9 mouse cellular contexts compared by ENCODE assay signal in the genomic region with DNA sequence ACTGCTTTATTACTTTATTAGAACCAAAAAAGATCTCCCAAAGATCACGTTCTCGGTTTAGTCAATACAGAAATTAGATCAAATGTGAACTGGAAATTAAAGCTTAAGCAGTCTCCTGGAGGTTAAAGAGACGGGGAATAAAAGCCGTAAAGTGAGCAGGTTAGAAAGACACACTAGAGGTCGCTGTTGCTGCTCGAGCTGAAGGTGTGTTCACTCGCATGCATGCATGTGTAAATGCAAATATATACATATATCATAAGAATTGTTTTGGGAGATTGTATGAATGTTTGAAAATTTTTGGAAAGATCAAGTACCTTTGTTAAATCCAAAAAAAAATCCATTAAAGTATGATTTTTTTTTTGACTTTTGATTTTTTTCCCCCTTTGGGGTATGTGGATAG.
DNase-seq lines count a peak whose midpoint lies in the region; ATAC-seq and TF ChIP-seq lines count a peak whose summit lies in the region.
"Had no signal": no experiment of that assay in that cellular context is flagged by ENCODE, and none has a peak within 500 bp of the region (broad histone marks: within the 10 kb centered on the region; RNA-seq: fewer than 3 reads in every experiment).

No protein-coding gene starts in this region.

- no peak for TF ChIP-seq POLR2A in MEL (IDR thresholded peaks at IDR 0.05; ENCODE audit: control insufficient read depth in 1 of 2, insufficient read depth in 1 of 2, low read depth in 1 of 2, low read length in 2 of 2, poor library complexity in 1 of 2)

- H3K9me3 ChIP-seq in MEL (replicated peaks; ENCODE audit: insufficient read depth, low read length) = no peaks in the 10 kb centered on the region
- no peaks in the 10 kb centered on the region for H3K9me3 ChIP-seq in forebrain, embryonic 15.5 days
- H3K9me3 ChIP-seq: stomach, embryonic 15.5 days had no signal

- peak; percentile 86 for TF ChIP-seq RAD21 in MEL (IDR thresholded peaks at IDR 0.05; ENCODE audit: low read depth, low read length)

- no peak overlapping the region for H3K4me3 ChIP-seq in layer of hippocampus, adult 2 months
- H3K4me3 ChIP-seq in MEL (ENCODE audit: control insufficient read depth in 1 of 2, insufficient read depth in 1 of 2, low read depth in 2 of 2, low read length in 2 of 2) = no peak overlapping the region
- no peak overlapping the region for H3K4me3 ChIP-seq in forebrain, embryonic 15.5 days
- H3K4me3 ChIP-seq: stomach, embryonic 15.5 days had no signal

- DNase-seq in layer of hippocampus, adult 2 months (ENCODE audit: low spot score in 2 of 2) = peak; percentile 2 to 27
- DNase-seq in layer of hippocampus, postnatal 36 days = no peak
- peak; percentile 78 for DNase-seq in MEL (ENCODE audit: low read depth, low spot score)
- DNase-seq in c-Kit-positive CD71-negative TER-119-negative erythroid progenitor cells, embryonic 14.5 days (ENCODE audit: low read depth) = peak; percentile 24
- DNase-seq in mesoderm, embryonic 11.5 days (ENCODE audit: low read depth, low spot score) = peak; percentile 52
- no peak for DNase-seq in frontal cortex, postnatal 14 days (ENCODE audit: low spot score in 2 of 2)

- peak; percentile 79 for TF ChIP-seq CTCF in layer of hippocampus, adult 2 months (conservative IDR thresholded peaks at IDR 0.05)
- peak; percentile 62 to 82 (median 81) for TF ChIP-seq CTCF in MEL (IDR thresholded peaks at IDR 0.05 in 2 of 3, conservative IDR thresholded peaks at IDR 0.05 in 1 of 3; ENCODE audit: control insufficient read depth in 1 of 3, insufficient read depth in 1 of 3, low read depth in 2 of 3, low read length in 3 of 3, poor library complexity in 1 of 3, severe bottlenecking in 1 of 3)

- ATAC-seq in forebrain, embryonic 15.5 days (replicated peaks) = peak; percentile 70; the same call in 1 of the 2 replicates
- ATAC-seq in inflammation-experienced regulatory T-cells, adult 6 months = no peak

- WGBS in forebrain, embryonic 15.5 days = 44% methylated on average over 7 of the region's 7 CpGs

- no peak overlapping the region for H3K27ac ChIP-seq in layer of hippocampus, adult 2 months
- no peak overlapping the region for H3K27ac ChIP-seq in MEL (ENCODE audit: control insufficient read depth, low read depth, low read length)
- no peak overlapping the region for H3K27ac ChIP-seq in forebrain, embryonic 15.5 days (replicated peaks)
- H3K27ac ChIP-seq: stomach, embryonic 15.5 days had no signal

- TF ChIP-seq EP300 in MEL (IDR thresholded peaks at IDR 0.05; ENCODE audit: low read depth in 1 of 2, low read length in 2 of 2) = no peak

- no peaks in the 10 kb centered on the region for H3K36me3 ChIP-seq in MEL (ENCODE audit: control insufficient read depth in 1 of 2, insufficient read depth in 2 of 2, low read length in 2 of 2)
- no peaks in the 10 kb centered on the region for H3K36me3 ChIP-seq in forebrain, embryonic 15.5 days
- H3K36me3 ChIP-seq: stomach, embryonic 15.5 days had no signal

- H3K27me3 ChIP-seq in MEL (ENCODE audit: control insufficient read depth in 1 of 2, insufficient read depth in 2 of 2, low read length in 2 of 2) = no peaks in the 10 kb centered on the region
- H3K27me3 ChIP-seq in forebrain, embryonic 15.5 days = no peaks in the 10 kb centered on the region
- H3K27me3 ChIP-seq: stomach, embryonic 15.5 days had no signal

- no peak overlapping the region for H3K9ac ChIP-seq in MEL (ENCODE audit: control insufficient read depth, low read depth, low read length, poor library complexity, severe bottlenecking)
- H3K9ac ChIP-seq in forebrain, embryonic 15.5 days (replicated peaks) = no peak overlapping the region
- H3K9ac ChIP-seq: stomach, embryonic 15.5 days had no signal

- no peaks in the 10 kb centered on the region for H3K4me1 ChIP-seq in MEL (ENCODE audit: control insufficient read depth in 1 of 2, insufficient read depth in 2 of 2, low read length in 2 of 2)
- no peaks in the 10 kb centered on the region for H3K4me1 ChIP-seq in forebrain, embryonic 15.5 days

- H3K79me2 ChIP-seq in MEL (ENCODE audit: control insufficient read depth, insufficient read depth, low read length, poor library complexity) = no peaks in the 10 kb centered on the region

- no peak overlapping the region for H3K4me2 ChIP-seq in forebrain, embryonic 15.5 days (replicated peaks)
- H3K4me2 ChIP-seq: stomach, embryonic 15.5 days had no signal

TF ChIP-seq in MEL, 35 proteins besides CTCF, POLR2A, EP300 and RAD21:
- TF ChIP-seq ELF1 (IDR thresholded peaks at IDR 0.05; ENCODE audit: low read depth, low read length) = no peak
- TF ChIP-seq MAZ (IDR thresholded peaks at IDR 0.05; ENCODE audit: low read depth, low read length) = no peak
- TF ChIP-seq SMC3 (IDR thresholded peaks at IDR 0.05; ENCODE audit: low read depth, low read length) = peak; percentile 80
- TF ChIP-seq ZC3H11A (IDR thresholded peaks at IDR 0.05; ENCODE audit: low read depth, low read length) = peak; percentile 67; the same call in 1 of the 2 replicates
TF ChIP-seq in MEL: peak in this region for 2.

Comparison
In these comparisons a context has a peak if more than half of its experiments do, and no peak if none do; other contexts are left out.
1. DNase-seq: peak in layer of hippocampus, adult 2 months (2 of 2), MEL (single experiment), c-Kit-positive CD71-negative TER-119-negative erythroid progenitor cells, embryonic 14.5 days (single experiment) and mesoderm, embryonic 11.5 days (single experiment); none in layer of hippocampus, postnatal 36 days (0 of 2) and frontal cortex, postnatal 14 days (0 of 2).